ENCODE assay signal across 8 mouse cellular contexts in the genomic region with DNA sequence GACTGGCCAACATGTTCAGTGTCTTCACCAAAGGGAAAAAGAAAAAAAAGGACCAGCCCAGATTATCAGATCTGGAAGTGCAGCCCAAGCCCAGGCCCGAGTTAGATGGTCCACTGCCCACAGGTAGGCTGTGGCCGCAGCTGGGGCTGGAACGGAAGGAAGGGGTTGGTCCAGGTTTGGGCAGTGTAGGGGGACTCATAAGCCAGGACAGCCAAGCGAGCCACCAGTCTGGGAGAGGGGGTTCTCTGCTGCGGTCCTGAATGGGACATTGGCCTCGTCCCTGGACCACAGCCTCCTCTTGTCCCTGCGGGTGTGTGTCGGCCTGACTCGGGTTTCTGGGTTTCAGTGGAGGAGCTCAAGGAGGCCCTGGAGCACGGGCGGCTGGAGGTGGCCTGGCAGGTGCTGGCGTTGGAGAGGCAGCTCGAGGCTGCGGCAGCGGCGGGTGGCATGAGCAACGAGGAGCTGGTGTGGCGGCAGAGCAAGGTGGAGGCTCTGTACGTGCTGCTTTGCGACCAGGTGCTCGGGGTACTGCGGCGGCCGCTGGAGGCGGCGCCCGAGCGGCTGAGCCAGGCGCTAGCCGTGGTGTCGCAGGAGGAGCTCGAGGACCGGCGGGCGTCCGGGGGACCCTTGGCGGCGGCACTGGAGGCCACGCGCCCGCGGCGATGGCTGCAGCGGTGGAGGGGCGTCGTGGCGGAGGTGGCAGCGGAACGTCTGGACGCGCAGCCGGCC. TPM values are rescaled to one million over a fixed set of nuclear protein-coding genes. Genes with fewer than 3 reads are reported as not detected.
DNase-seq lines count a peak whose midpoint lies in the region; ATAC-seq lines count a peak whose summit lies in the region.

No protein-coding gene starts in this region.

- no peak for DNase-seq in heart, postnatal 10 days
- no peak for DNase-seq in embryonic facial prominence, embryonic 10.5 days (ENCODE audit: low spot score)
- no peak for DNase-seq in intestine, embryonic 14.5 days (ENCODE audit: low spot score)
- no peak for DNase-seq in left cerebral cortex, adult 11 months (ENCODE audit: low spot score)
- no peak for DNase-seq in left cerebral cortex, adult 9 months (ENCODE audit: low spot score in 2 of 2)

- no peak overlapping the region for H3K27ac ChIP-seq in heart, embryonic 11.5 days (ENCODE audit: low read depth, low read length)
- H3K27ac ChIP-seq in embryonic facial prominence, embryonic 10.5 days (replicated peaks): 0 out of 2 replicates have a peak overlapping the region, but pooled peaks have one; percentile 2
- H3K27ac ChIP-seq in intestine, embryonic 14.5 days (ENCODE audit: low read depth): no peak overlapping the region
- H3K27ac ChIP-seq in midbrain, embryonic 12.5 days (replicated peaks): no peak overlapping the region

- no peaks in the 10 kb centered on the region for H3K36me3 ChIP-seq in heart, embryonic 11.5 days (ENCODE audit: control insufficient read depth, insufficient read depth, low read length)
- no peaks in the 10 kb centered on the region for H3K36me3 ChIP-seq in embryonic facial prominence, embryonic 10.5 days (replicated peaks)
- H3K36me3 ChIP-seq in intestine, embryonic 14.5 days (ENCODE audit: control insufficient read depth, insufficient read depth, low read length): no peaks in the 10 kb centered on the region
- H3K36me3 ChIP-seq in midbrain, embryonic 12.5 days: no peaks in the 10 kb centered on the region

- H3K4me3 ChIP-seq in heart, embryonic 11.5 days (ENCODE audit: low read depth, low read length): peak overlapping the region; percentile 36
- H3K4me3 ChIP-seq in embryonic facial prominence, embryonic 10.5 days: peak overlapping the region; percentile 47
- H3K4me3 ChIP-seq in intestine, embryonic 14.5 days (ENCODE audit: low read depth, low read length): peak overlapping the region; percentile 23
- H3K4me3 ChIP-seq in midbrain, embryonic 12.5 days: peak overlapping the region; percentile 23

- intact Hi-C loops in heart, postnatal 10 days (cut with DNase I): no loop called here

- H3K9ac ChIP-seq in heart, embryonic 11.5 days (ENCODE audit: low read depth, low read length): no peak overlapping the region
- no peak overlapping the region for H3K9ac ChIP-seq in intestine, embryonic 14.5 days (ENCODE audit: low read length)
- H3K9ac ChIP-seq in midbrain, embryonic 12.5 days (replicated peaks): no peak overlapping the region

- no peak for ATAC-seq in heart, embryonic 11.5 days (replicated peaks; ENCODE audit: insufficient number of reproducible peaks, low FRiP score, low TSS enrichment)
- ATAC-seq in intestine, embryonic 14.5 days (replicated peaks; ENCODE audit: low FRiP score, low TSS enrichment, low read depth): no peak
- ATAC-seq in midbrain, embryonic 12.5 days (ENCODE audit: low FRiP score, low read depth): no peak
- ATAC-seq in inflammation-experienced regulatory T-cells, adult 6 months: no peak

- H3K9me3 ChIP-seq in heart, embryonic 11.5 days (replicated peaks; ENCODE audit: control insufficient read depth, low read length): no peaks in the 10 kb centered on the region
- H3K9me3 ChIP-seq in embryonic facial prominence, embryonic 10.5 days: no peaks in the 10 kb centered on the region
- no peaks in the 10 kb centered on the region for H3K9me3 ChIP-seq in intestine, embryonic 14.5 days (ENCODE audit: control insufficient read depth, low read length)
- H3K9me3 ChIP-seq in midbrain, embryonic 12.5 days: no peaks in the 10 kb centered on the region

- peaks cover 92% of the 10 kb centered on the region for H3K27me3 ChIP-seq in heart, embryonic 11.5 days (ENCODE audit: control insufficient read depth, insufficient read depth, low read length)
- peaks cover 100% of the 10 kb centered on the region for H3K27me3 ChIP-seq in embryonic facial prominence, embryonic 10.5 days (replicated peaks; ENCODE audit: low read depth, poor library complexity, severe bottlenecking)
- peaks cover 86% of the 10 kb centered on the region for H3K27me3 ChIP-seq in intestine, embryonic 14.5 days (replicated peaks; ENCODE audit: control insufficient read depth, insufficient read depth, low read length)
- H3K27me3 ChIP-seq in midbrain, embryonic 12.5 days: peaks cover 100% of the 10 kb centered on the region

- H3K4me1 ChIP-seq in heart, embryonic 11.5 days (ENCODE audit: control insufficient read depth, insufficient read depth, low read length): peaks cover 37% of the 10 kb centered on the region
- peaks cover 84% of the 10 kb centered on the region for H3K4me1 ChIP-seq in embryonic facial prominence, embryonic 10.5 days
- H3K4me1 ChIP-seq in intestine, embryonic 14.5 days (replicated peaks; ENCODE audit: control insufficient read depth, insufficient read depth, low read length): peaks cover 28% of the 10 kb centered on the region
- H3K4me1 ChIP-seq in midbrain, embryonic 12.5 days: peaks cover 33% of the 10 kb centered on the region

- peak overlapping the region; percentile 57 for H3K4me2 ChIP-seq in heart, embryonic 11.5 days
- peak overlapping the region; percentile 29 for H3K4me2 ChIP-seq in intestine, embryonic 14.5 days (ENCODE audit: low read length)
- peak overlapping the region; percentile 35 for H3K4me2 ChIP-seq in midbrain, embryonic 12.5 days (replicated peaks)

- 5% methylated on average over 52 of the region's 52 CpGs for WGBS in heart, embryonic 11.5 days (ENCODE audit: insufficient replicate concordance)
- 2% methylated on average over 52 of the region's 52 CpGs for WGBS in embryonic facial prominence, embryonic 10.5 days
- 6% methylated on average over 51 of the region's 52 CpGs for WGBS in intestine, embryonic 14.5 days
- 2% methylated on average over 49 of the region's 52 CpGs for WGBS in midbrain, embryonic 12.5 days

RNA-seq across cellular contexts. Expression of a gene that starts 3.1 kb away (rescaled TPM):
- 7.7 and 11.2 TPM in 2 replicates for polyA plus RNA-seq in heart, embryonic 11.5 days (2014; fragmentation: Nextera tagmentation; extraction: Ambion mirVana)
- 10 to 100 TPM; 28.9 to 41.2 TPM for total RNA-seq in heart, postnatal 10 days (2021)
- 3.9 and 4.0 TPM in 2 replicates for polyA plus RNA-seq in embryonic facial prominence, embryonic 10.5 days (2016; fragmentation: Nextera tagmentation; extraction: Ambion mirVana)
- polyA plus RNA-seq in intestine, embryonic 14.5 days (2014; fragmentation: Nextera tagmentation; extraction: Ambion mirVana): 3.2 and 5.0 TPM in 2 replicates
- 1.2 and 1.5 TPM in 2 replicates for polyA plus RNA-seq in midbrain, embryonic 12.5 days (2016; fragmentation: Nextera tagmentation; extraction: Ambion mirVana)
- not detected for polyA plus RNA-seq in inflammation-experienced regulatory T-cells, adult 6 months (2017; shearing (Covaris generic))

RNA-seq across cellular contexts. Expression of a gene that starts 28.5 kb away (rescaled TPM):
- polyA plus RNA-seq in heart, embryonic 11.5 days (2014; fragmentation: Nextera tagmentation; extraction: Ambion mirVana): 11.3 and 11.6 TPM in 2 replicates
- total RNA-seq in heart, postnatal 10 days (2021): 1 to 10 TPM; 5.3 to 8.3 TPM
- 5.7 and 7.0 TPM in 2 replicates for polyA plus RNA-seq in embryonic facial prominence, embryonic 10.5 days (2016; fragmentation: Nextera tagmentation; extraction: Ambion mirVana)
- polyA plus RNA-seq in intestine, embryonic 14.5 days (2014; fragmentation: Nextera tagmentation; extraction: Ambion mirVana): 8.5 and 10.2 TPM in 2 replicates
- polyA plus RNA-seq in midbrain, embryonic 12.5 days (2016; fragmentation: Nextera tagmentation; extraction: Ambion mirVana): 2.7 and 4.1 TPM in 2 replicates
- polyA plus RNA-seq in inflammation-experienced regulatory T-cells, adult 6 months (2017; shearing (Covaris generic)): not detected

RNA-seq across cellular contexts. Expression of a gene that starts 38.7 kb away (rescaled TPM):
- 0.50 TPM in 1 of 2 replicates, not detected in the other for polyA plus RNA-seq in heart, embryonic 11.5 days (2014; fragmentation: Nextera tagmentation; extraction: Ambion mirVana)
- not detected for total RNA-seq in heart, postnatal 10 days (2021)
- polyA plus RNA-seq in embryonic facial prominence, embryonic 10.5 days (2016; fragmentation: Nextera tagmentation; extraction: Ambion mirVana): not detected in 2 replicates
- 1.3 and 2.9 TPM in 2 replicates for polyA plus RNA-seq in intestine, embryonic 14.5 days (2014; fragmentation: Nextera tagmentation; extraction: Ambion mirVana)
- polyA plus RNA-seq in midbrain, embryonic 12.5 days (2016; fragmentation: Nextera tagmentation; extraction: Ambion mirVana): 0.47 TPM in 1 of 2 replicates, not detected in the other
- polyA plus RNA-seq in inflammation-experienced regulatory T-cells, adult 6 months (2017; shearing (Covaris generic)): 1 to 10 TPM in 1 of 3 experiments, not detected in 2; 3.5 TPM

RNA-seq across cellular contexts. Expression of a gene that starts 40.3 kb away (rescaled TPM):
- 5.5 and 6.2 TPM in 2 replicates for polyA plus RNA-seq in heart, embryonic 11.5 days (2014; fragmentation: Nextera tagmentation; extraction: Ambion mirVana)
- 1 to 10 TPM; 2.2 to 2.4 TPM for total RNA-seq in heart, postnatal 10 days (2021)
- polyA plus RNA-seq in embryonic facial prominence, embryonic 10.5 days (2016; fragmentation: Nextera tagmentation; extraction: Ambion mirVana): 15.7 and 19.8 TPM in 2 replicates
- polyA plus RNA-seq in intestine, embryonic 14.5 days (2014; fragmentation: Nextera tagmentation; extraction: Ambion mirVana): 27.5 and 33.8 TPM in 2 replicates
- polyA plus RNA-seq in midbrain, embryonic 12.5 days (2016; fragmentation: Nextera tagmentation; extraction: Ambion mirVana): 2.3 and 3.5 TPM in 2 replicates
- polyA plus RNA-seq in inflammation-experienced regulatory T-cells, adult 6 months (2017; shearing (Covaris generic)): not detected
